Mouse (Mus musculus): ENCODE data around the gene Cacng3. TPM values are rescaled to one million over a fixed set of nuclear protein-coding genes. Genes with fewer than 3 reads are reported as not detected.

The Cacng3 gene
- polyA plus RNA-seq, 1 experiment: not detected

GRCm38 (mm10) chr7:122728186-122728585, 57.9 kb downstream of the Cacng3 start:
- Histone ChIP-seq H3K27ac (ENCODE audit: control insufficient read depth, insufficient read depth, low read depth, low read length, poor library complexity) (no peak overlapping the region), H3K4me3 (replicated peaks; ENCODE audit: control insufficient read depth, low read depth, low read length) (no peak overlapping the region), H3K4me1 (ENCODE audit: control insufficient read depth, insufficient read depth, low read length) (peaks cover 1% of the 10 kb centered on the region)
- WGBS: 83% methylated on average over 8 of the region's 8 CpGs
- TF ChIP-seq CTCF (IDR thresholded peaks at IDR 0.05; ENCODE audit: control insufficient read depth, insufficient read depth, low read length) (no peak), POLR2A (IDR thresholded peaks at IDR 0.05; ENCODE audit: borderline replicate concordance, control insufficient read depth, low read depth, low read length) (no peak)

- Histone ChIP-seq H3K27ac (ENCODE audit: control insufficient read depth, insufficient read depth, low read depth, low read length, poor library complexity) (no peak overlapping the region), H3K4me3 (replicated peaks; ENCODE audit: control insufficient read depth, low read depth, low read length) (no peak overlapping the region), H3K4me1 (ENCODE audit: control insufficient read depth, insufficient read depth, low read length) (no peaks in the 10 kb centered on the region)
- WGBS: 38% methylated on average over 7 of the region's 7 CpGs
- TF ChIP-seq CTCF (IDR thresholded peaks at IDR 0.05; ENCODE audit: control insufficient read depth, insufficient read depth, low read length): no peak
- no peak for TF ChIP-seq POLR2A (IDR thresholded peaks at IDR 0.05; ENCODE audit: borderline replicate concordance, control insufficient read depth, low read depth, low read length)
These were observed 58.6 kb downstream of the Cacng3 start for GRCm38 (mm10) chr7:122728846-122729245.

- no peak overlapping the region for H3K4me3 ChIP-seq (replicated peaks; ENCODE audit: control insufficient read depth, low read depth, low read length)
- H3K4me1 ChIP-seq (ENCODE audit: control insufficient read depth, insufficient read depth, low read length): no peaks in the 10 kb centered on the region
- TF ChIP-seq CTCF (IDR thresholded peaks at IDR 0.05; ENCODE audit: control insufficient read depth, insufficient read depth, low read length) (no peak), POLR2A (IDR thresholded peaks at IDR 0.05; ENCODE audit: borderline replicate concordance, control insufficient read depth, low read depth, low read length) (no peak)
- no peak overlapping the region for H3K27ac ChIP-seq (ENCODE audit: control insufficient read depth, insufficient read depth, low read depth, low read length, poor library complexity)
- WGBS: 86% methylated on average over 11 of the region's 11 CpGs
These were observed 65.0 kb downstream of the Cacng3 start for GRCm38 (mm10) chr7:122735323-122735722.

GRCm38 (mm10) chr7:122738541-122738940, 68.2 kb downstream of the Cacng3 start:
- no peak overlapping the region for H3K27ac ChIP-seq (ENCODE audit: control insufficient read depth, insufficient read depth, low read depth, low read length, poor library complexity)
- TF ChIP-seq POLR2A (IDR thresholded peaks at IDR 0.05; ENCODE audit: borderline replicate concordance, control insufficient read depth, low read depth, low read length): no peak
- no peak for TF ChIP-seq CTCF (IDR thresholded peaks at IDR 0.05; ENCODE audit: control insufficient read depth, insufficient read depth, low read length)
- H3K4me3 ChIP-seq (replicated peaks; ENCODE audit: control insufficient read depth, low read depth, low read length): no peak overlapping the region
- no peaks in the 10 kb centered on the region for H3K4me1 ChIP-seq (ENCODE audit: control insufficient read depth, insufficient read depth, low read length)
- 64% methylated on average over 5 of the region's 5 CpGs for WGBS

- 74% methylated on average over 2 of the region's 2 CpGs for WGBS
- Histone ChIP-seq H3K4me1 (ENCODE audit: control insufficient read depth, insufficient read depth, low read length) (no peaks in the 10 kb centered on the region), H3K4me3 (replicated peaks; ENCODE audit: control insufficient read depth, low read depth, low read length) (no peak overlapping the region), H3K27ac (ENCODE audit: control insufficient read depth, insufficient read depth, low read depth, low read length, poor library complexity) (no peak overlapping the region)
- TF ChIP-seq CTCF (IDR thresholded peaks at IDR 0.05; ENCODE audit: control insufficient read depth, insufficient read depth, low read length) (no peak), POLR2A (IDR thresholded peaks at IDR 0.05; ENCODE audit: borderline replicate concordance, control insufficient read depth, low read depth, low read length) (no peak)
These were observed 70.4 kb downstream of the Cacng3 start for GRCm38 (mm10) chr7:122740663-122741062.

GRCm38 (mm10) chr7:122755920-122756603, 85.8 kb downstream of the Cacng3 start:
- no peak for TF ChIP-seq POLR2A (IDR thresholded peaks at IDR 0.05; ENCODE audit: borderline replicate concordance, control insufficient read depth, low read depth, low read length)
- TF ChIP-seq CTCF (IDR thresholded peaks at IDR 0.05; ENCODE audit: control insufficient read depth, insufficient read depth, low read length): no peak

GRCm38 (mm10) chr7:122758645-122759044, 88.4 kb downstream of the Cacng3 start:
- H3K4me1 ChIP-seq (ENCODE audit: control insufficient read depth, insufficient read depth, low read length): no peaks in the 10 kb centered on the region
- no peak for TF ChIP-seq POLR2A (IDR thresholded peaks at IDR 0.05; ENCODE audit: borderline replicate concordance, control insufficient read depth, low read depth, low read length)
- TF ChIP-seq CTCF (IDR thresholded peaks at IDR 0.05; ENCODE audit: control insufficient read depth, insufficient read depth, low read length): no peak
- 60% methylated on average over 3 of the region's 3 CpGs for WGBS
- H3K4me3 ChIP-seq (replicated peaks; ENCODE audit: control insufficient read depth, low read depth, low read length): no peak overlapping the region
- no peak overlapping the region for H3K27ac ChIP-seq (ENCODE audit: control insufficient read depth, insufficient read depth, low read depth, low read length, poor library complexity)

More at GRCm38 (mm10) chr7:122755920-122756603, 85.8 kb downstream of the Cacng3 start:
- no peak overlapping the region for H3K4me3 ChIP-seq (replicated peaks; ENCODE audit: control insufficient read depth, low read depth, low read length)
- H3K27ac ChIP-seq (ENCODE audit: control insufficient read depth, insufficient read depth, low read depth, low read length, poor library complexity): no peak overlapping the region
- H3K4me1 ChIP-seq (ENCODE audit: control insufficient read depth, insufficient read depth, low read length): no peaks in the 10 kb centered on the region; the same call in 1 of the 2 replicates
- WGBS: 73% methylated on average over 5 of the region's 5 CpGs

GRCm38 (mm10) chr7:122764506-122764905, 94.2 kb downstream of the Cacng3 start:
- Histone ChIP-seq H3K27ac (ENCODE audit: control insufficient read depth, insufficient read depth, low read depth, low read length, poor library complexity) (no peak overlapping the region), H3K4me3 (replicated peaks; ENCODE audit: control insufficient read depth, low read depth, low read length) (no peak overlapping the region), H3K4me1 (ENCODE audit: control insufficient read depth, insufficient read depth, low read length) (no peaks in the 10 kb centered on the region)
- 85% methylated on average over 5 of the region's 5 CpGs for WGBS
- no peak for TF ChIP-seq POLR2A (IDR thresholded peaks at IDR 0.05; ENCODE audit: borderline replicate concordance, control insufficient read depth, low read depth, low read length)
- no peak for TF ChIP-seq CTCF (IDR thresholded peaks at IDR 0.05; ENCODE audit: control insufficient read depth, insufficient read depth, low read length)
